Mouse (Mus musculus): ENCODE measurements around the gene Adamts20. TPM values are rescaled to one million over a fixed set of nuclear protein-coding genes. Genes with fewer than 3 reads are reported as not detected.

Gene Adamts20
- polyA plus RNA-seq, 1 experiment from 2014 or later: 1.6 TPM

DNA sequence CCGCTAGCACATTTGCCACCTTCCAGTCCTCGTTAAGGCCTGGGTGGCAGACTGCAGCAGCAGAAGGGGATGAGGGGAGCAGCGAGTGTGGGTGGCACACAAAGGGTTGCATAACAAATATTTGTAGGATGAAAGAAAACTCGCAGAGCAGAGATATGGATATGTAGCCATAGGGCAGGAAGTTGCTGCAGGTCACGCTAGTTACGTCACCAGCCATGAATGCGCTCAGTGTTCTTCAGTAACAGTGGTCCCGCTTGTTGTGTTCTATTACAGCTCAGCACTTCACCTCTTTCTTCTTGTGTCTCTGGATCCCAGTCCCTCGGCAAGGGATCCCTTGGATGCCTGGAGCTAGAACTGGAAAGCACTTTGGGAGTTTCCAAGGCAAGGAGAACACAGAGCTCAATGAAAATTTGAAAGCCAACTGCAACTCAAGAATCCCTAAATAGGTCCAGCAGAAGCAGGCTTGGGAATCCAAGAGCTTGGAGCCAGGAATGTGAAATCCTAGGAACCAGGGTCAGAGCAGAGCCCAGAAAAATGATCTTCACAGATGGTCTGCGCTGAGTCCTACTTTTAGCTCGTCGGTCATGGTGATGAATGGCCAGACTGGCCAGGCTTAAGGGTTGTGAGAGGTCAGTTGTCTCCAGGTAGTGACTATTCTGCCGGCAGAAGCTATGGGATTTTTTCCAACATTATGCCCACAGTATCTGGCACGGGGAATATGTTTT, 34.4 kb downstream of the Adamts20 start:
- H3K27ac ChIP-seq (ENCODE audit: low read depth, low read length): no peak overlapping the region
- WGBS (ENCODE audit: insufficient replicate concordance): 63% methylated on average over 14 of the region's 14 CpGs
- ATAC-seq (replicated peaks; ENCODE audit: insufficient number of reproducible peaks, low FRiP score, low TSS enrichment): no peak

DNA sequence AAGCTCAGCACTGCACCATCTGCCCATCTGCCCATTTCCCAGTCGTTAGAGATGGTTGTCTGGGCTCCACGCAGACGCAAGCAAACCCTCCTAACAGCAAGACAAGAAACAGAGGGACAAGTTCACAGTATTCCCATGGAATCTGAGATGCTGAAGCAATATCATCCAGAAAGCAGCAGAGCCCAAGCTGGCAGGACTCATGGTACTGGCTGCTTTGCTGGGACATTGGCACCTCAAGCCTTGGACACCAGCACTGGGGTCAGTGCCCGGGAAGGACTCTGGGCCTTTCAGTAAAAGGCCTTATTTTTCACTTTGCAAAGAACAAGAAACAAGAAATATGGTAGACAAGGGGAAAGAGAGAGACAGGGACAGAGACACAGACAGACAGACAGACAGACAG, 36.5 kb downstream of the Adamts20 start:
- H3K9me3 ChIP-seq (replicated peaks; ENCODE audit: control insufficient read depth, low read length): no peaks in the 10 kb centered on the region
- WGBS (ENCODE audit: insufficient replicate concordance): 89% methylated on average over 4 of the region's 4 CpGs

More for the DNA sequence above, 34.4 kb downstream of the Adamts20 start:
- Histone ChIP-seq H3K4me3 (ENCODE audit: low read depth, low read length) (no peak overlapping the region), H3K9me3 (replicated peaks; ENCODE audit: control insufficient read depth, low read length) (no peaks in the 10 kb centered on the region), H3K27me3 (ENCODE audit: control insufficient read depth, insufficient read depth, low read length) (no peaks in the 10 kb centered on the region), H3K36me3 (ENCODE audit: control insufficient read depth, insufficient read depth, low read length) (no peaks in the 10 kb centered on the region), H3K9ac (ENCODE audit: low read depth, low read length) (no peak overlapping the region), H3K4me1 (ENCODE audit: control insufficient read depth, insufficient read depth, low read length) (no peaks in the 10 kb centered on the region), H3K4me2 (no peak overlapping the region)

DNA sequence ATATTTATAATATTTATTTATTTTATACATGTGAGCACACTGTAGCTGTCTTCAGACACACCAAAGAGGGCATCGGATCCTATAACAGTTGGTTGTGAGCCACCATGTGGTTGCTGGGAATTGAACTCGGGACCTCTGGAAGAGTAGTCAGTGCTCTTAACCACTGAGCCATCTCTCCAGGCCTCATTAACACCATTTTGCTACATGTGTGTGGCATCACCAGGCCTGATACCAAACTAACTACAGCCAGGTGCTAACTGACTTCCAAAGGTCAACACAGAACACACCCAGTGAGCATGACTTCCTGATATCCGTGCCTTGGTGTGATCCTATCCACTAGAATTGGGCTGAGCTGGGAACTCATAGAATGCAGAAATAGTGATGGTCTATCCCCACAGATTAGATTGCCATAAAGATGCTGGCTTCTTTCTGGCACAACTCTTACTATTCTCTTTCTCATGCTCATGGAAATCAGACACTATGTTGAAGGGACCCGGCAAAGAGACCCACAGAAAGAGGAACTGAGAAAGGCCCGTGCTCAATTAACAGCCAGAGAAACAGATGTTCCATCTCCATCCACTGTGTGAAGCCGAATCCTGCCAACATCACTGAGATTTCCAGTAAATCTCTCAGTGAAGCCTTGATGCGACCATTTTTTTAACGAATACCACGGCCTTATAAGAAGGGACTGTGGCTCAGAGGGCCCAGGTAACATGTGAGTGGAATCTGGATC, 37.6 kb downstream of the Adamts20 start:
- Histone ChIP-seq H3K4me2 (no peak overlapping the region), H3K9ac (ENCODE audit: low read depth, low read length) (no peak overlapping the region), H3K27me3 (ENCODE audit: control insufficient read depth, insufficient read depth, low read length) (no peaks in the 10 kb centered on the region), H3K27ac (ENCODE audit: low read depth, low read length) (no peak overlapping the region), H3K9me3 (replicated peaks; ENCODE audit: control insufficient read depth, low read length) (no peaks in the 10 kb centered on the region), H3K4me3 (ENCODE audit: low read depth, low read length) (no peak overlapping the region), H3K4me1 (ENCODE audit: control insufficient read depth, insufficient read depth, low read length) (no peaks in the 10 kb centered on the region), H3K36me3 (ENCODE audit: control insufficient read depth, insufficient read depth, low read length) (no peaks in the 10 kb centered on the region)
- ATAC-seq (replicated peaks; ENCODE audit: insufficient number of reproducible peaks, low FRiP score, low TSS enrichment): no peak
- 80% methylated on average over 9 of the region's 9 CpGs for WGBS (ENCODE audit: insufficient replicate concordance)

More for the DNA sequence above, 36.5 kb downstream of the Adamts20 start:
- no peaks in the 10 kb centered on the region for H3K4me1 ChIP-seq (ENCODE audit: control insufficient read depth, insufficient read depth, low read length)
- H3K27ac ChIP-seq (ENCODE audit: low read depth, low read length): no peak overlapping the region
- ATAC-seq (replicated peaks; ENCODE audit: insufficient number of reproducible peaks, low FRiP score, low TSS enrichment): no peak
- H3K9ac ChIP-seq (ENCODE audit: low read depth, low read length): no peak overlapping the region
- H3K4me2 ChIP-seq: no peak overlapping the region
- no peaks in the 10 kb centered on the region for H3K27me3 ChIP-seq (ENCODE audit: control insufficient read depth, insufficient read depth, low read length)
- H3K36me3 ChIP-seq (ENCODE audit: control insufficient read depth, insufficient read depth, low read length): no peaks in the 10 kb centered on the region
- no peak overlapping the region for H3K4me3 ChIP-seq (ENCODE audit: low read depth, low read length)

DNA sequence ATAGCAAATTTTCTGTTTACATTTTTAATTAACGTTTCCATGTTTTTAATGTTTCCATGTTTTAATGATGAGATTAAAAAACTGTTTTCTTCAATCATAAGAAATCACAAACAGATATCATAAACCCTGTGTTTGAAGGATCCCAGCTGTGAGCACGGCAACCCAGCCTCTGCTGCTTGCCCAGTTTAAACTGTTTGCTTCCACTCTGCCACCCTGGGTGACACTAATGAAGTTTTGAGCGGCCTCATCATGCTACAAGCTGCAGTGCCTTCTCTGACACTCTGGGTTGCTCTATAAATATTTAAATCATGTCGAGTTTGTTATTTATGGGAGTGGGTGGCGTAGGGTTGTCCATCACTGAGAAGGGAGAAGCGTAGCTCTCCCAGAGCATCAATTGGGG, 44.7 kb downstream of the Adamts20 start:
- H3K27me3 ChIP-seq (ENCODE audit: control insufficient read depth, insufficient read depth, low read length): no peaks in the 10 kb centered on the region
- 58% methylated on average over 6 of the region's 6 CpGs for WGBS (ENCODE audit: insufficient replicate concordance)

DNA sequence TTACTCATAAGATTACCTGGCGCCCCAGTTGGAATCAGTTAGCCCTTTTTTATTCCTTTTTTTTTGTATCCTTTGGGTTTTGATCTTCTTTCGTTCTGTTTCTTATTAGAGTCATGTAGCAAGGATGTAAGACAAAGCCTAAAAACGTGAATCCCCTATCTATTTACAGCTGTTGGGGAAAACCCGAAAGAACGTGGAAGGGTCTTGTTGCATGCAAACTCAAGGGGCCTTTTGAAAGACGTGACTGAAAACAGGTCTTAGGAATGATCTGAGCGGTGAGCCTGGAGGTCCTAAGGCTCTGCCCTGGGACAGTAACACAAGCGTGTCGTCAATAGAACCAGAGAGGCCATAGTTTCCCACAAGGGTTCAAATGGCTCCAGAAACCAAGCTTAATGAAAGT, 46.1 kb downstream of the Adamts20 start:
- ATAC-seq (replicated peaks; ENCODE audit: insufficient number of reproducible peaks, low FRiP score, low TSS enrichment): no peak
- H3K4me1 ChIP-seq (ENCODE audit: control insufficient read depth, insufficient read depth, low read length): no peaks in the 10 kb centered on the region
- 82% methylated on average over 9 of the region's 9 CpGs for WGBS (ENCODE audit: insufficient replicate concordance)

More for the DNA sequence above, 44.7 kb downstream of the Adamts20 start:
- no peak overlapping the region for H3K9ac ChIP-seq (ENCODE audit: low read depth, low read length)
- no peak overlapping the region for H3K27ac ChIP-seq (ENCODE audit: low read depth, low read length)
- no peaks in the 10 kb centered on the region for H3K4me1 ChIP-seq (ENCODE audit: control insufficient read depth, insufficient read depth, low read length)
- H3K36me3 ChIP-seq (ENCODE audit: control insufficient read depth, insufficient read depth, low read length): no peaks in the 10 kb centered on the region
- H3K4me2 ChIP-seq: no peak overlapping the region
- no peak overlapping the region for H3K4me3 ChIP-seq (ENCODE audit: low read depth, low read length)
- ATAC-seq (replicated peaks; ENCODE audit: insufficient number of reproducible peaks, low FRiP score, low TSS enrichment): no peak
- H3K9me3 ChIP-seq (replicated peaks; ENCODE audit: control insufficient read depth, low read length): no peaks in the 10 kb centered on the region

DNA sequence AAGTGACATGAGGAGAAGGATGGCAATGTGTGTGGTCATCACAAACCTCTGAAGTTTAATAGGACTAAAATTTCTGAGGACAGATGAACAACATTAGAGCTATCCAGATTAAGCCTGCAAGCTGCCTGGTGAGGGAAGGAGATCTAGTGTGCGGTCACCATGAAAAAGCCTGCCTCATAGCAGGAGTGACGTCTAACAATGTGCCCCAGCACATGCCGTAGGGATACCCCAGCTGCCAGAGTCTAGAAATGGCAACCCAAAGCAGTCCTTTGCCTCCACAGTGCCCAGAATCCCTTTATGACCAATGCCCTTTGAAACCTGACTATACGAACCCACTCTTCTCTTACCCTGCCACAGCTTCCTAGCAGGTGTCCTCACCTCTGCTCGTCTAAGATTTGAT, 46.8 kb downstream of the Adamts20 start:
- Histone ChIP-seq H3K4me3 (ENCODE audit: low read depth, low read length) (no peak overlapping the region), H3K9ac (ENCODE audit: low read depth, low read length) (no peak overlapping the region), H3K4me2 (no peak overlapping the region), H3K27me3 (ENCODE audit: control insufficient read depth, insufficient read depth, low read length) (no peaks in the 10 kb centered on the region), H3K9me3 (replicated peaks; ENCODE audit: control insufficient read depth, low read length) (no peaks in the 10 kb centered on the region), H3K27ac (ENCODE audit: low read depth, low read length) (no peak overlapping the region), H3K4me1 (ENCODE audit: control insufficient read depth, insufficient read depth, low read length) (no peaks in the 10 kb centered on the region), H3K36me3 (ENCODE audit: control insufficient read depth, insufficient read depth, low read length) (no peaks in the 10 kb centered on the region)
- 80% methylated on average over 5 of the region's 5 CpGs for WGBS (ENCODE audit: insufficient replicate concordance)
- ATAC-seq (replicated peaks; ENCODE audit: insufficient number of reproducible peaks, low FRiP score, low TSS enrichment): no peak

More for the DNA sequence above, 46.1 kb downstream of the Adamts20 start:
- no peak overlapping the region for H3K4me3 ChIP-seq (ENCODE audit: low read depth, low read length)
- H3K36me3 ChIP-seq (ENCODE audit: control insufficient read depth, insufficient read depth, low read length): no peaks in the 10 kb centered on the region
- H3K9me3 ChIP-seq (replicated peaks; ENCODE audit: control insufficient read depth, low read length): no peaks in the 10 kb centered on the region
- H3K4me2 ChIP-seq: no peak overlapping the region
- H3K27me3 ChIP-seq (ENCODE audit: control insufficient read depth, insufficient read depth, low read length): no peaks in the 10 kb centered on the region
- no peak overlapping the region for H3K9ac ChIP-seq (ENCODE audit: low read depth, low read length)
- H3K27ac ChIP-seq (ENCODE audit: low read depth, low read length): no peak overlapping the region

DNA sequence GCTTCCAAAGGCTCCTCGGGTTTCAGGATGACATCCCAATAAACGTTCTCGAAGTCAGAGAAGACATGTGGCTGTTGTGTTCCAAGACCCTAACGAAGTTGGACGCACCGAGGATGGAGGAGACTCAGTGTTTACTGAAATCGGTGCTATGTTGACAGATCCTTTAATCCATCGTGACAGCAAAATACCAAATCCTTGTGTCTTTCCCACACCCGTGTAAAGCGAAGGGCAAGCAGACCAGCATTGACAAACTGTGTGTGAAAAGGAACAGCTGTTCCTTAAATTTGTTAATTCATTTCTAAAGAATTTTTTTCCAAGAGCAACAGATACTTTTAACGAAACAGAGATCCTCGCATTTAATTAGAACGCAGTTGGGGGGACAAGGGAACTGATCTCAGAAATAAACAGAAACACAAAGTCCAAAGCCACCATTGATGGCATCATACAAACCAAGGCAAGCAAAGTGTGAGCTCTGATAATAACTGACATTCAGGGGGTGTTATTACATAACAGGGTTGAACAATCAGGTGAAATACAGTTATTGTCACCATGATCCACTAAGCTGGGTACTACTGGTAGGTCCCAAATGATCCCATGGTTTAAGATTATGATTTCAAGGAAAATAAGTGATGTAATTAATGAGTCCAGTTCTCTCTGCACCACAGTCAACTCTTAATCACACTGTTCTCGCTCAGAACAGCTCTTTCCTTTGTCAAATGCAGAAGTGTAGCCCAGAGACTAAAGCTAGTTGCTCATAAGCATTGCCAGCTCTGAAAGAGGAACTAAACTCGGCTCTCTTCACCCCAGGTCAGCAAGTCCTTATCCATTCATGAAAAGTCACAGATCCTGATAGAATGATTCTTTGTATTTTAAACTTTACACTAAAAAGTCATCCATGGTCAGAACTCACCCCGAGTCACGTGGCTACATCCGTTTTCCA, 47.7 kb downstream of the Adamts20 start:
- Histone ChIP-seq H3K9ac (ENCODE audit: low read depth, low read length) (no peak overlapping the region), H3K9me3 (replicated peaks; ENCODE audit: control insufficient read depth, low read length) (no peaks in the 10 kb centered on the region), H3K4me2 (no peak overlapping the region), H3K4me1 (ENCODE audit: control insufficient read depth, insufficient read depth, low read length) (no peaks in the 10 kb centered on the region), H3K4me3 (ENCODE audit: low read depth, low read length) (no peak overlapping the region), H3K27ac (ENCODE audit: low read depth, low read length) (no peak overlapping the region), H3K36me3 (ENCODE audit: control insufficient read depth, insufficient read depth, low read length) (no peaks in the 10 kb centered on the region), H3K27me3 (ENCODE audit: control insufficient read depth, insufficient read depth, low read length) (no peaks in the 10 kb centered on the region)
- no peak for ATAC-seq (replicated peaks; ENCODE audit: insufficient number of reproducible peaks, low FRiP score, low TSS enrichment)
- 73% methylated on average over 18 of the region's 18 CpGs for whole genome bisulfite sequencing (ENCODE audit: insufficient replicate concordance)

DNA sequence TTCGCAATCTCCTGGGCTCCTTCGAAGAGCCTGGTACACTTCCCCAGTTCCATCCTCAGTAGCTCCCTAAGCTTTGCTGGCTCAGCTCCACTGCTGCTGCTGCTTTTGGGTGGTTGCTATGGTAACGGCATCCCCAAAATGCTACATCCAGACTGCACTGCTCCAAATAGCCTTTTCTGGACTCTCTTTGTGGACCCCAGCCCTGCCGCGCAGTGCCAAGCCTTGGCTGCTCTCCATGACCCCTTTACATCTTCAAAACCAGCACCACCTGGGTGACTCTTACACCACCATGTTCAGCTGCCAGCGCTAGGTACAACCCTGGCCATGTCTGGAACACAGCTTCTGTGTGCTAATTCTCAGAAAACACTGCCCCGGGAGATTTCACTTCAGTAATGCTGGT, 55.4 kb downstream of the Adamts20 start:
- Histone ChIP-seq H3K9ac (ENCODE audit: low read depth, low read length) (no peak overlapping the region), H3K27ac (ENCODE audit: low read depth, low read length) (no peak overlapping the region), H3K4me1 (ENCODE audit: control insufficient read depth, insufficient read depth, low read length) (no peaks in the 10 kb centered on the region), H3K27me3 (ENCODE audit: control insufficient read depth, insufficient read depth, low read length) (0 out of 2 replicates have a peak, but pooled peaks cover 6% of the 10 kb centered on the region), H3K9me3 (replicated peaks; ENCODE audit: control insufficient read depth, low read length) (no peaks in the 10 kb centered on the region), H3K36me3 (ENCODE audit: control insufficient read depth, insufficient read depth, low read length) (no peaks in the 10 kb centered on the region), H3K4me2 (no peak overlapping the region), H3K4me3 (ENCODE audit: low read depth, low read length) (no peak overlapping the region)
- ATAC-seq (replicated peaks; ENCODE audit: insufficient number of reproducible peaks, low FRiP score, low TSS enrichment): no peak
- WGBS (ENCODE audit: insufficient replicate concordance): 80% methylated on average over 7 of the region's 7 CpGs

Data from heart, embryonic 11.5 days (tissue).